Mouse (Mus musculus): ENCODE measurements around the gene Pde4dip. TPM values are rescaled to one million over a fixed set of nuclear protein-coding genes. Genes with fewer than 3 reads are reported as not detected.

The Pde4dip gene
- polyA plus RNA-seq, 1 experiment from 2014 or later, result 62.6 TPM

- no peak for ATAC-seq (ENCODE audit: low FRiP score)
- no peak overlapping the region for H3K27ac ChIP-seq (replicated peaks)
- H3K4me2 ChIP-seq, result no peak overlapping the region
- H3K27me3 ChIP-seq (replicated peaks), result peaks cover under 1% of the 10 kb centered on the region; the same call in 1 of the 2 replicates
- H3K9ac ChIP-seq (replicated peaks), result no peak overlapping the region
- 91% methylated on average over 7 of the region's 7 CpGs for WGBS
- no peak overlapping the region for H3K4me3 ChIP-seq (replicated peaks)
- no peaks in the 10 kb centered on the region for H3K9me3 ChIP-seq (replicated peaks)
- no peaks in the 10 kb centered on the region for H3K4me1 ChIP-seq
- no peaks in the 10 kb centered on the region for H3K36me3 ChIP-seq
Observed at GRCm38 (mm10) chr3:97860820-97861451, 27.6 kb downstream of the Pde4dip start.

- Histone ChIP-seq H3K9me3 (replicated peaks) (no peaks in the 10 kb centered on the region), H3K4me1 (0 out of 2 replicates have a peak, but pooled peaks cover 6% of the 10 kb centered on the region), H3K27me3 (replicated peaks) (no peaks in the 10 kb centered on the region), H3K36me3 (no peaks in the 10 kb centered on the region), H3K9ac (replicated peaks) (no peak overlapping the region), H3K4me3 (replicated peaks) (no peak overlapping the region), H3K27ac (replicated peaks) (no peak overlapping the region), H3K4me2 (no peak overlapping the region)
- WGBS, result 85% methylated on average over 1 of the region's 1 CpGs
- ATAC-seq (ENCODE audit: low FRiP score), result no peak
Observed at GRCm38 (mm10) chr3:97859400-97859799, 29.1 kb downstream of the Pde4dip start.

- WGBS, result 53% methylated on average over 9 of the region's 9 CpGs
- 0 out of 2 replicates have a peak, but pooled peaks cover 6% of the 10 kb centered on the region for H3K4me1 ChIP-seq
- ATAC-seq (ENCODE audit: low FRiP score), result no peak
- no peak overlapping the region for H3K4me2 ChIP-seq
- no peaks in the 10 kb centered on the region for H3K36me3 ChIP-seq
- H3K4me3 ChIP-seq (replicated peaks), result no peak overlapping the region
- no peaks in the 10 kb centered on the region for H3K9me3 ChIP-seq (replicated peaks)
- no peaks in the 10 kb centered on the region for H3K27me3 ChIP-seq (replicated peaks)
- 0 out of 2 replicates have a peak overlapping the region, but pooled peaks have one; percentile 7 for H3K27ac ChIP-seq (replicated peaks)
- no peak overlapping the region for H3K9ac ChIP-seq (replicated peaks)
Observed at GRCm38 (mm10) chr3:97854575-97855384, 33.7 kb downstream of the Pde4dip start.

GRCm38 (mm10) chr3:97851803-97852202 lies 36.7 kb downstream of the Pde4dip start:
- no peak overlapping the region for H3K9ac ChIP-seq (replicated peaks)
- H3K9me3 ChIP-seq (replicated peaks), result no peaks in the 10 kb centered on the region
- no peaks in the 10 kb centered on the region for H3K27me3 ChIP-seq (replicated peaks)
- ATAC-seq (ENCODE audit: low FRiP score), result no peak
- H3K36me3 ChIP-seq, result no peaks in the 10 kb centered on the region
- H3K4me3 ChIP-seq (replicated peaks), result no peak overlapping the region
- no peak overlapping the region for H3K27ac ChIP-seq (replicated peaks)
- WGBS, result 91% methylated on average over 2 of the region's 2 CpGs
- no peak overlapping the region for H3K4me2 ChIP-seq
- H3K4me1 ChIP-seq, result 0 out of 2 replicates have a peak, but pooled peaks cover 6% of the 10 kb centered on the region

- H3K4me3 ChIP-seq (replicated peaks), result no peak overlapping the region
- no peaks in the 10 kb centered on the region for H3K36me3 ChIP-seq
- ATAC-seq (ENCODE audit: low FRiP score), result no peak
- 68% methylated on average over 3 of the region's 3 CpGs for WGBS
- H3K27me3 ChIP-seq (replicated peaks), result no peaks in the 10 kb centered on the region
- H3K27ac ChIP-seq (replicated peaks), result no peak overlapping the region
- no peaks in the 10 kb centered on the region for H3K9me3 ChIP-seq (replicated peaks)
- no peak overlapping the region for H3K9ac ChIP-seq (replicated peaks)
- no peaks in the 10 kb centered on the region for H3K4me1 ChIP-seq
- H3K4me2 ChIP-seq, result no peak overlapping the region
Observed at GRCm38 (mm10) chr3:97847626-97848025, 40.9 kb downstream of the Pde4dip start.

- Histone ChIP-seq H3K9me3 (replicated peaks) (no peaks in the 10 kb centered on the region), H3K4me3 (replicated peaks) (no peak overlapping the region), H3K36me3 (no peaks in the 10 kb centered on the region), H3K27me3 (replicated peaks) (no peaks in the 10 kb centered on the region), H3K9ac (replicated peaks) (no peak overlapping the region), H3K27ac (replicated peaks) (no peak overlapping the region), H3K4me1 (no peaks in the 10 kb centered on the region), H3K4me2 (no peak overlapping the region)
- WGBS, result 37% methylated on average over 4 of the region's 4 CpGs
- ATAC-seq (ENCODE audit: low FRiP score), result no peak
Observed at GRCm38 (mm10) chr3:97846448-97846847, 42.1 kb downstream of the Pde4dip start.

- 90% methylated on average over 2 of the region's 2 CpGs for WGBS
- H3K4me1 ChIP-seq, result no peaks in the 10 kb centered on the region
Observed at GRCm38 (mm10) chr3:97844821-97845201, 43.7 kb downstream of the Pde4dip start.

GRCm38 (mm10) chr3:97844163-97844820 lies 44.2 kb downstream of the Pde4dip start:
- no peak for ATAC-seq (ENCODE audit: low FRiP score)
- no peak overlapping the region for H3K27ac ChIP-seq (replicated peaks)
- H3K4me1 ChIP-seq, result no peaks in the 10 kb centered on the region
- 88% methylated on average over 7 of the region's 7 CpGs for whole genome bisulfite sequencing
- H3K9me3 ChIP-seq (replicated peaks), result no peaks in the 10 kb centered on the region
- no peak overlapping the region for H3K4me3 ChIP-seq (replicated peaks)
- H3K9ac ChIP-seq (replicated peaks), result no peak overlapping the region
- H3K36me3 ChIP-seq, result no peaks in the 10 kb centered on the region
- H3K4me2 ChIP-seq, result no peak overlapping the region
- H3K27me3 ChIP-seq (replicated peaks), result no peaks in the 10 kb centered on the region

More at GRCm38 (mm10) chr3:97844821-97845201, 43.7 kb downstream of the Pde4dip start:
- no peaks in the 10 kb centered on the region for H3K27me3 ChIP-seq (replicated peaks)
- no peak overlapping the region for H3K27ac ChIP-seq (replicated peaks)
- no peaks in the 10 kb centered on the region for H3K9me3 ChIP-seq (replicated peaks)
- H3K4me2 ChIP-seq, result no peak overlapping the region
- ATAC-seq (ENCODE audit: low FRiP score), result no peak
- no peak overlapping the region for H3K4me3 ChIP-seq (replicated peaks)
- H3K9ac ChIP-seq (replicated peaks), result no peak overlapping the region
- no peaks in the 10 kb centered on the region for H3K36me3 ChIP-seq

GRCm38 (mm10) chr3:97842641-97843040 lies 45.9 kb downstream of the Pde4dip start:
- no peaks in the 10 kb centered on the region for H3K4me1 ChIP-seq
- H3K4me2 ChIP-seq, result no peak overlapping the region
- no peak overlapping the region for H3K4me3 ChIP-seq (replicated peaks)
- ATAC-seq (ENCODE audit: low FRiP score), result no peak
- WGBS, result 71% methylated on average over 2 of the region's 2 CpGs
- H3K36me3 ChIP-seq, result 0 out of 2 replicates have a peak, but pooled peaks cover 5% of the 10 kb centered on the region
- H3K27ac ChIP-seq (replicated peaks), result no peak overlapping the region
- no peaks in the 10 kb centered on the region for H3K27me3 ChIP-seq (replicated peaks)
- no peak overlapping the region for H3K9ac ChIP-seq (replicated peaks)
- no peaks in the 10 kb centered on the region for H3K9me3 ChIP-seq (replicated peaks)

GRCm38 (mm10) chr3:97840439-97840838 lies 48.1 kb downstream of the Pde4dip start:
- Histone ChIP-seq H3K27me3 (replicated peaks) (no peaks in the 10 kb centered on the region), H3K36me3 (0 out of 2 replicates have a peak, but pooled peaks cover 6% of the 10 kb centered on the region), H3K4me3 (replicated peaks) (no peak overlapping the region), H3K9me3 (replicated peaks) (no peaks in the 10 kb centered on the region), H3K4me1 (no peaks in the 10 kb centered on the region), H3K9ac (replicated peaks) (no peak overlapping the region), H3K4me2 (no peak overlapping the region), H3K27ac (replicated peaks) (no peak overlapping the region)
- no peak for ATAC-seq (ENCODE audit: low FRiP score)

- no peaks in the 10 kb centered on the region for H3K4me1 ChIP-seq
- ATAC-seq (ENCODE audit: low FRiP score), result no peak
- H3K36me3 ChIP-seq, result 0 out of 2 replicates have a peak, but pooled peaks cover 6% of the 10 kb centered on the region
- 95% methylated on average over 5 of the region's 5 CpGs for WGBS
- H3K27me3 ChIP-seq (replicated peaks), result no peaks in the 10 kb centered on the region
- H3K4me3 ChIP-seq (replicated peaks), result no peak overlapping the region
- no peaks in the 10 kb centered on the region for H3K9me3 ChIP-seq (replicated peaks)
- H3K9ac ChIP-seq (replicated peaks), result no peak overlapping the region
- no peak overlapping the region for H3K4me2 ChIP-seq
- no peak overlapping the region for H3K27ac ChIP-seq (replicated peaks)
Observed at GRCm38 (mm10) chr3:97835888-97836287, 52.6 kb downstream of the Pde4dip start.
